Mouse (Mus musculus): ENCODE data around the gene Pcsk6.

GRCm38 (mm10) chr7:65916566-65916965 lies 55.0 kb downstream of the Pcsk6 start:
- no peak for TF ChIP-seq CTCF (IDR thresholded peaks at IDR 0.05; ENCODE audit: borderline replicate concordance, extremely low read depth, insufficient read depth, insufficient read length)
- TF ChIP-seq POLR2A (IDR thresholded peaks at IDR 0.05; ENCODE audit: borderline replicate concordance, extremely low read depth, insufficient read depth, insufficient read length, poor library complexity, severe bottlenecking), result no peak

Data from brain, embryonic 14.5 days (tissue).